Mouse (Mus musculus) splenic B cell, adult 2 months (primary cell): Measurements from ENCODE around the gene Appbp2.
A peak's percentile ranks its signal among the peaks of the same experiment; 100 is the strongest.

ENCODE experiments used
- DNase-seq: peaks from one replicate; pipeline ENCODE4 v3.0.0-alpha.2; 2011; ENCODE audit warnings: low read depth, low spot score
- H3K27me3 ChIP-seq: 2 replicates; pipeline ENCODE4 v1.6.1; 2012; ENCODE audit warnings: mild to moderate bottlenecking, low read length, moderate library complexity, mixed read lengths; ENCODE audit not compliant: control insufficient read depth, poor library complexity, insufficient read depth, severe bottlenecking
- H3K36me3 ChIP-seq: 2 replicates; pipeline ENCODE4 v1.6.1; 2012; ENCODE audit warnings: mild to moderate bottlenecking, low read length, moderate library complexity, mixed read lengths; ENCODE audit not compliant: control insufficient read depth, poor library complexity, insufficient read depth, severe bottlenecking

The Appbp2 gene

GRCm38 (mm10) chr11:85157301-85157700 is 77.6 kb downstream of the Appbp2 start:
- Histone ChIP-seq H3K27me3 (no peaks in the 10 kb centered on the region), H3K36me3 (no peaks in the 10 kb centered on the region)
- no peak for DNase-seq

- Histone ChIP-seq H3K36me3 (no peaks in the 10 kb centered on the region), H3K27me3 (no peaks in the 10 kb centered on the region)
- DNase-seq: no peak
These were observed 82.5 kb downstream of the Appbp2 start for GRCm38 (mm10) chr11:85152256-85152930.

- H3K27me3 ChIP-seq: no peaks in the 10 kb centered on the region
- peak; percentile 98 for DNase-seq
- H3K36me3 ChIP-seq: no peaks in the 10 kb centered on the region
These were observed 95.1 kb downstream of the Appbp2 start, which contains the start of gene Usp32 for GRCm38 (mm10) chr11:85139581-85140540. Usp32 (minus strand) TSS chr11:85140161.

GRCm38 (mm10) chr11:85138776-85139474 is 96.0 kb downstream of the Appbp2 start:
- no peaks in the 10 kb centered on the region for H3K27me3 ChIP-seq
- H3K36me3 ChIP-seq: no peaks in the 10 kb centered on the region
- DNase-seq: peak; percentile 12
